Mouse (Mus musculus) liver, embryonic 14.5 days (tissue): Measurements from ENCODE around the gene Pigq. TPM values are rescaled to one million over a fixed set of nuclear protein-coding genes. Genes with fewer than 3 reads are reported as not detected.
A peak's percentile ranks its signal among the peaks of the same experiment; 100 is the strongest.

Experiments used
- ATAC-seq: fragments of 200-750 bp; cut with Nextera tagmentation; 2 replicates; pipeline ENCODE4 v1.8.0; 2017; ENCODE audit warnings: moderate number of reproducible peaks, mild to moderate bottlenecking, moderate library complexity; ENCODE audit not compliant: insufficient read depth
- DNase-seq, 3 experiments: peaks; one replicate each; pipeline ENCODE4 v3.0.0-alpha.2; 2012 to 2013; ENCODE audit warnings: low read depth in 3 of 3, low spot score in 3 of 3
- H3K27ac ChIP-seq: fragments of 300-500 bp; sonication (generic); 2 replicates; pipeline ENCODE4 v1.5.1; 2014; ENCODE audit warnings: moderate library complexity, mild to moderate bottlenecking, control low read depth, inconsistent platforms
- H3K27me3 ChIP-seq: fragments of 300-500 bp; sonication (generic); 2 replicates; pipeline ENCODE4 v1.6.1; 2014; ENCODE audit warnings: mild to moderate bottlenecking, low read length, moderate library complexity; ENCODE audit not compliant: control insufficient read depth, insufficient read depth
- H3K36me3 ChIP-seq: fragments of 300-500 bp; sonication (generic); replicated peaks from 2 replicates; pipeline ENCODE4 v1.6.1; 2014; ENCODE audit warnings: low read depth; ENCODE audit not compliant: control insufficient read depth, insufficient read depth
- H3K4me1 ChIP-seq, 2 experiments: fragments of 200-500 bp in 1 of 2; fragments of 300-500 bp in 1 of 2; sonication (generic) in 1 of 2; replicated peaks; 2 replicates each; pipeline ENCODE4 v1.6.1; 2012 to 2014; ENCODE audit warnings: antibody characterized with exemption in 1 of 2, inconsistent platforms in 1 of 2, low read length in 1 of 2; ENCODE audit not compliant: control insufficient read depth in 2 of 2, insufficient read depth in 2 of 2
- H3K4me2 ChIP-seq: fragments of 300-500 bp; sonication (generic); 2 replicates; pipeline ENCODE4 v1.6.1; 2014; ENCODE audit warnings: low read depth, mild to moderate bottlenecking, control low read depth, moderate library complexity
- H3K4me3 ChIP-seq, 2 experiments: fragments of 200-500 bp in 1 of 2; fragments of 300-500 bp in 1 of 2; sonication (generic) in 1 of 2; 2 replicates each; pipeline ENCODE4 v1.5.1; 2012 to 2014; ENCODE audit warnings: low read depth in 2 of 2, low read length in 2 of 2, mild to moderate bottlenecking in 2 of 2, control low read depth in 1 of 2, inconsistent platforms in 1 of 2, moderate library complexity in 1 of 2; ENCODE audit not compliant: insufficient read depth in 1 of 2
- H3K9ac ChIP-seq: fragments of 300-500 bp; sonication (generic); replicated peaks from 2 replicates; pipeline ENCODE4 v1.6.1; 2014; ENCODE audit warnings: mild to moderate bottlenecking, control low read depth, moderate library complexity
- H3K9me3 ChIP-seq: fragments of 300-500 bp; sonication (generic); 2 replicates; pipeline ENCODE4 v1.6.1; 2016; ENCODE audit warnings: low read length, mixed read lengths; ENCODE audit not compliant: control insufficient read depth
- CTCF ChIP-seq: IDR thresholded peaks from 2 replicates; pipeline ENCODE4 v1.5.1; 2016; ENCODE audit warnings: antibody characterized with exemption, low read depth, control low read depth
- EP300 ChIP-seq: IDR thresholded peaks from 2 replicates; pipeline ENCODE4 v1.6.1; 2016; ENCODE audit warnings: antibody characterized with exemption, low read depth
- WGBS: fragments of 180-500 bp; shearing (Covaris S2); extraction: QIAGEN DNeasy Blood & Tissue Kit; methylation state at CpG from one replicate; pipeline ENCODE4 v1.1.7; 2014; ENCODE audit not compliant: insufficient replicate concordance; 5-methylcytosine and 5-hydroxymethylcytosine counted together
- polyA plus RNA-seq, 2 experiments: library from polyadenylated mRNA; depleted of rRNA in 1 of 2; stranded (reverse) in 1 of 2; unstranded in 1 of 2; fragments of >200 nt; fragmentation: Nextera tagmentation in 1 of 2; extraction: Ambion mirVana in 1 of 2; gene quantifications; 2 replicates each; pipeline versions ENCODE4 v1.2.1 to v1.2.3; 2012 to 2014

Gene Pigq
- polyA plus RNA-seq, 2 experiments: 170 to 270 TPM

GRCm38 (mm10) chr17:25919786-25920642 lies 24.7 kb downstream of the Pigq start:
- Histone ChIP-seq H3K27ac (peak overlapping the region; percentile 75), H3K9ac (peak overlapping the region; percentile 61), H3K27me3 (no peaks in the 10 kb centered on the region), H3K4me1 (peaks cover 11 to 12% of the 10 kb centered on the region in 2 experiments), H3K36me3 (peaks cover 12% of the 10 kb centered on the region), H3K9me3 (no peaks in the 10 kb centered on the region), H3K4me2 (peak overlapping the region; percentile 89), H3K4me3 (peak overlapping the region; percentile 86 to 92)
- ATAC-seq (peak; percentile 91), DNase-seq (peak; percentile 99)
- WGBS: 0% methylated on average over 37 of the region's 40 CpGs
- TF ChIP-seq CTCF: peak; percentile 24
- TF ChIP-seq EP300: 0 out of 2 replicates have a peak, but pooled peaks have one; percentile 32

- peak in 2 of 3 experiments; percentile 20 to 31 for DNase-seq
- Histone ChIP-seq H3K4me3 (peak within 1 kb of the TSS; percentile 86 to 92), H3K27me3 (no peaks in the 10 kb centered on the region), H3K9me3 (no peaks in the 10 kb centered on the region), H3K9ac (peak within 1 kb of the TSS; percentile 82), H3K27ac (peak within 1 kb of the TSS; percentile 75), H3K4me1 (peaks cover 11 to 17% of the 10 kb centered on the region in 2 experiments), H3K4me2 (peak within 1 kb of the TSS; percentile 89), H3K36me3 (peaks cover 4% of the 10 kb centered on the region)
- under 1% methylated on average over 58 of the region's 78 CpGs for WGBS
- ATAC-seq: no peak
- no peak for TF ChIP-seq EP300
- no peak for TF ChIP-seq CTCF
Observed at GRCm38 (mm10) chr17:25919144-25919785, 25.5 kb downstream of the Pigq start, which contains the start of gene Rab40c. Rab40c (minus strand) TSS chr17:25919727.

GRCm38 (mm10) chr17:25918037-25918750 lies 26.5 kb downstream of the Pigq start:
- Histone ChIP-seq H3K4me3 (peak overlapping the region; percentile 74 to 92; a peak in 3 of 4 replicates), H3K27ac (no peak overlapping the region), H3K36me3 (no peaks in the 10 kb centered on the region; the same call in 1 of the 2 replicates), H3K9me3 (no peaks in the 10 kb centered on the region), H3K27me3 (no peaks in the 10 kb centered on the region), H3K4me1 (peaks cover 11 to 25% of the 10 kb centered on the region in 2 experiments), H3K9ac (peak overlapping the region; percentile 82), H3K4me2 (peak overlapping the region; percentile 79)
- TF ChIP-seq EP300 (no peak), CTCF (no peak)
- 81% methylated on average over 9 of the region's 9 CpGs for WGBS
- DNase-seq (no peak), ATAC-seq (no peak)

- Histone ChIP-seq H3K27ac (no peak overlapping the region), H3K27me3 (no peaks in the 10 kb centered on the region), H3K9me3 (no peaks in the 10 kb centered on the region), H3K4me3 (no peak overlapping the region), H3K4me1 (peaks cover 11 to 28% of the 10 kb centered on the region in 2 experiments), H3K4me2 (no peak overlapping the region), H3K9ac (no peak overlapping the region), H3K36me3 (no peaks in the 10 kb centered on the region)
- DNase-seq (no peak), ATAC-seq (no peak)
- WGBS: 61% methylated on average over 8 of the region's 8 CpGs
- no peak for TF ChIP-seq CTCF
Observed at GRCm38 (mm10) chr17:25916931-25917647, 27.6 kb downstream of the Pigq start.
